Comparison of ENCODE assay signal across 11 mouse cellular contexts in genomic region chr13:9003306-9003705, GRCm38 (mm10). TPM values are rescaled to one million over a fixed set of nuclear protein-coding genes. Genes with fewer than 3 reads are reported as not detected.
"Had no signal": no experiment of that assay in that cellular context is flagged by ENCODE, and none has a peak within 500 bp of the region (broad histone marks: within the 10 kb centered on the region; RNA-seq: fewer than 3 reads in every experiment).

No protein-coding gene starts in this region.

- DNase-seq: lung, adult 2 months; lung, postnatal 14 days; lung, postnatal 36 days; right cerebral cortex, postnatal 14 days; thymus, adult 2 months; thymus, postnatal 25 days; thymus, postnatal 4 days had no signal

RNA-seq across cellular contexts. Expression of gene Idi2, which starts 50.6 kb away (rescaled TPM):
- total RNA-seq: megakaryocyte progenitor cell, adult 5-6 weeks; midbrain, postnatal 0 days; monocyte, adult 5-6 weeks; neutrophil, adult 5-6 weeks had no signal

RNA-seq across cellular contexts. Expression of gene Gm9745, which starts 55.3 kb away (rescaled TPM):
- total RNA-seq: megakaryocyte progenitor cell, adult 5-6 weeks; midbrain, postnatal 0 days; monocyte, adult 5-6 weeks; neutrophil, adult 5-6 weeks had no signal
